Mouse (Mus musculus): ENCODE data around the gene Scfd2. TPM values are rescaled to one million over a fixed set of nuclear protein-coding genes. Genes with fewer than 3 reads are reported as not detected.

Gene Scfd2
- total RNA-seq, 2 experiments from 2014 or later = 13.3 TPM

- intact Hi-C loops (cut with DNase I) = loop anchor here (5.0 kb wide), 1 partner anchor 45 kb away; no protein-coding TSS in a partner anchor
These were observed 278.8 kb downstream of the Scfd2 start for GRCm38 (mm10) chr5:74252672-74253286.

GRCm38 (mm10) chr5:74250947-74251346, 280.6 kb downstream of the Scfd2 start:
- DNase-seq = no peak
- intact Hi-C loops (cut with DNase I) = loop anchor here (5.0 kb wide), 1 partner anchor 44 kb away; no protein-coding TSS in a partner anchor

More at GRCm38 (mm10) chr5:74252672-74253286, 278.8 kb downstream of the Scfd2 start:
- no peak for DNase-seq

GRCm38 (mm10) chr5:74250308-74250707, 281.3 kb downstream of the Scfd2 start:
- no peak for DNase-seq
- intact Hi-C loops (cut with DNase I) = loop anchor here (5.0 kb wide), 1 partner anchor 43 kb away; no protein-coding TSS in a partner anchor

- DNase-seq = no peak
- intact Hi-C loops (cut with DNase I) = loop anchor here (5.0 kb wide), 1 partner anchor 42 kb away; no protein-coding TSS in a partner anchor
These were observed 281.8 kb downstream of the Scfd2 start for GRCm38 (mm10) chr5:74249794-74250193.

- intact Hi-C loops (cut with DNase I) = no loop called here
- no peak for DNase-seq
These were observed 284.6 kb downstream of the Scfd2 start for GRCm38 (mm10) chr5:74246971-74247370.

GRCm38 (mm10) chr5:74246453-74246852, 285.1 kb downstream of the Scfd2 start:
- no peak for DNase-seq
- intact Hi-C loops (cut with DNase I) = no loop called here

- DNase-seq = no peak
- intact Hi-C loops (cut with DNase I) = no loop called here
These were observed 285.9 kb downstream of the Scfd2 start for GRCm38 (mm10) chr5:74245641-74246145.

- intact Hi-C loops (cut with DNase I) = no loop called here
These were observed 287.0 kb downstream of the Scfd2 start for GRCm38 (mm10) chr5:74244406-74245019.

GRCm38 (mm10) chr5:74242654-74243053, 288.9 kb downstream of the Scfd2 start:
- DNase-seq = no peak
- intact Hi-C loops (cut with DNase I) = no loop called here

More at GRCm38 (mm10) chr5:74244406-74245019, 287.0 kb downstream of the Scfd2 start:
- DNase-seq = no peak

- DNase-seq = no peak
- intact Hi-C loops (cut with DNase I) = no loop called here
These were observed 290.5 kb downstream of the Scfd2 start for GRCm38 (mm10) chr5:74240926-74241680.

GRCm38 (mm10) chr5:74240298-74240697, 291.3 kb downstream of the Scfd2 start:
- intact Hi-C loops (cut with DNase I) = no loop called here
- no peak for DNase-seq

- DNase-seq = no peak
- intact Hi-C loops (cut with DNase I) = no loop called here
These were observed 292.2 kb downstream of the Scfd2 start for GRCm38 (mm10) chr5:74239369-74239768.

- DNase-seq = no peak
- intact Hi-C loops (cut with DNase I) = no loop called here
These were observed 297.8 kb downstream of the Scfd2 start for GRCm38 (mm10) chr5:74233808-74234207.

- intact Hi-C loops (cut with DNase I) = no loop called here
- peak in 1 of 2 experiments; percentile 28 for DNase-seq
These were observed 301.0 kb downstream of the Scfd2 start for GRCm38 (mm10) chr5:74230525-74230924.

- no peak for DNase-seq
- intact Hi-C loops (cut with DNase I) = no loop called here
These were observed 301.7 kb downstream of the Scfd2 start for GRCm38 (mm10) chr5:74229775-74230413.

- intact Hi-C loops (cut with DNase I) = no loop called here
These were observed 302.6 kb downstream of the Scfd2 start for GRCm38 (mm10) chr5:74228938-74229337.

GRCm38 (mm10) chr5:74227352-74227751, 304.2 kb downstream of the Scfd2 start:
- DNase-seq = no peak
- intact Hi-C loops (cut with DNase I) = no loop called here

More at GRCm38 (mm10) chr5:74228938-74229337, 302.6 kb downstream of the Scfd2 start:
- DNase-seq = peak in 1 of 2 experiments; percentile 36

- intact Hi-C loops (cut with DNase I) = no loop called here
- DNase-seq = no peak
These were observed 305.4 kb downstream of the Scfd2 start for GRCm38 (mm10) chr5:74226183-74226582.

- DNase-seq = no peak
- intact Hi-C loops (cut with DNase I) = no loop called here
These were observed 307.1 kb downstream of the Scfd2 start for GRCm38 (mm10) chr5:74224480-74224879.

GRCm38 (mm10) chr5:74222626-74223025, 308.9 kb downstream of the Scfd2 start:
- intact Hi-C loops (cut with DNase I) = no loop called here

GRCm38 (mm10) chr5:74218524-74218923, 313.0 kb downstream of the Scfd2 start:
- intact Hi-C loops (cut with DNase I) = no loop called here
- DNase-seq = no peak

More at GRCm38 (mm10) chr5:74222626-74223025, 308.9 kb downstream of the Scfd2 start:
- DNase-seq = no peak
